Comparison of ENCODE assay signal across 8 mouse cellular contexts in genomic region chr11:76924759-76925236, GRCm38 (mm10). TPM values are rescaled to one million over a fixed set of nuclear protein-coding genes. Genes with fewer than 3 reads are reported as not detected.
DNase-seq lines count a peak whose midpoint lies in the region; ATAC-seq lines count a peak whose summit lies in the region.

TSS of gene Blmh (plus strand) at chr11:76924809.

- no peak within 1 kb of the TSS for H3K4me2 ChIP-seq in forebrain, embryonic 12.5 days
- H3K4me2 ChIP-seq in midbrain, embryonic 14.5 days (ENCODE audit: low read length) = no peak within 1 kb of the TSS

- H3K27ac ChIP-seq in forebrain, embryonic 12.5 days = no peak within 1 kb of the TSS
- H3K27ac ChIP-seq in midbrain, embryonic 14.5 days (replicated peaks; ENCODE audit: low read depth, low read length) = no peak within 1 kb of the TSS

- intact Hi-C loops in heart, postnatal 14 days (cut with DNase I) = no loop called here
- intact Hi-C loops in left cerebral cortex, postnatal 25 days (cut with DNase I) = no loop called here

- H3K9ac ChIP-seq in forebrain, embryonic 12.5 days = no peak within 1 kb of the TSS
- H3K9ac ChIP-seq in midbrain, embryonic 14.5 days (replicated peaks; ENCODE audit: low read length) = no peak within 1 kb of the TSS

- H3K36me3 ChIP-seq in forebrain, embryonic 12.5 days (replicated peaks) = no peaks in the 10 kb centered on the region
- no peaks in the 10 kb centered on the region for H3K36me3 ChIP-seq in midbrain, embryonic 14.5 days (ENCODE audit: control insufficient read depth, insufficient read depth, low read length)

- H3K27me3 ChIP-seq in forebrain, embryonic 12.5 days = no peaks in the 10 kb centered on the region
- H3K27me3 ChIP-seq in midbrain, embryonic 14.5 days (ENCODE audit: control insufficient read depth, insufficient read depth, low read length) = no peaks in the 10 kb centered on the region

- H3K9me3 ChIP-seq in forebrain, embryonic 12.5 days = no peaks in the 10 kb centered on the region
- H3K9me3 ChIP-seq in midbrain, embryonic 14.5 days (ENCODE audit: control insufficient read depth, low read length) = no peaks in the 10 kb centered on the region

- H3K4me1 ChIP-seq in forebrain, embryonic 12.5 days = no peaks in the 10 kb centered on the region
- no peaks in the 10 kb centered on the region for H3K4me1 ChIP-seq in midbrain, embryonic 14.5 days (ENCODE audit: control insufficient read depth, insufficient read depth, low read length)

- no peak for ATAC-seq in forebrain, embryonic 12.5 days (ENCODE audit: low FRiP score)
- no peak for ATAC-seq in midbrain, embryonic 14.5 days (ENCODE audit: low FRiP score, low TSS enrichment)

- WGBS in forebrain, embryonic 12.5 days = 83% methylated on average over 6 of the region's 6 CpGs
- WGBS in midbrain, embryonic 14.5 days = 87% methylated on average over 6 of the region's 6 CpGs

- H3K4me3 ChIP-seq in forebrain, embryonic 12.5 days (replicated peaks) = no peak within 1 kb of the TSS
- H3K4me3 ChIP-seq in midbrain, embryonic 14.5 days (replicated peaks; ENCODE audit: low read depth, low read length) = no peak within 1 kb of the TSS

- no peak for DNase-seq in thymus, postnatal 0 days (ENCODE audit: low spot score)
- no peak for DNase-seq in thymus, postnatal 4 days
- DNase-seq in heart, postnatal 14 days = no peak
- DNase-seq in left cerebral cortex, postnatal 25 days (ENCODE audit: low spot score in 2 of 2) = peak in 1 of 2 experiments; percentile 18
- DNase-seq in midbrain, embryonic 14.5 days = no peak
- no peak for DNase-seq in ovary, adult 18-20 months (ENCODE audit: low spot score)
- no peak for DNase-seq in cerebellum, adult 8-10 months

RNA-seq across cellular contexts. Expression of gene Blmh, which starts in this region (rescaled TPM):
- polyA plus RNA-seq in thymus, postnatal 0 days (2015; fragmentation: Nextera tagmentation; extraction: Ambion mirVana) = 106 and 114 TPM in 2 replicates
- polyA plus RNA-seq in forebrain, embryonic 12.5 days (2016; fragmentation: Nextera tagmentation; extraction: Ambion mirVana) = 175 and 180 TPM in 2 replicates
- 10 to 100 TPM; 46.0 to 47.1 TPM for total RNA-seq in heart, postnatal 14 days (2021)
- total RNA-seq in left cerebral cortex, postnatal 25 days (2021) = 10 to 100 TPM; 59.3 to 64.7 TPM
- polyA plus RNA-seq in midbrain, embryonic 14.5 days (2014; fragmentation: Nextera tagmentation; extraction: Ambion mirVana) = 113 and 136 TPM in 2 replicates
